Mouse (Mus musculus) kidney, embryonic 16.5 days (tissue): ENCODE measurements at regions not wholly inside any gene's neighbourhood (a gene's known extent, or its start where the extent isn't known, plus 50 kb on each side); places are given as distances from the start of the nearest gene placed in this dataset.
"Not testable (repeated sequence)": the region's sequence is repeated elsewhere in the genome, so short reads cannot be mapped to it uniquely, and the experiment has no call there.

Experiments used
- ATAC-seq: fragments of 200-750 bp; cut with Nextera tagmentation; 2 replicates; pipeline ENCODE4 v1.8.0; 2017; ENCODE audit warnings: moderate TSS enrichment; ENCODE audit not compliant: low FRiP score, low TSS enrichment
- H3K27ac ChIP-seq: fragments of 300-500 bp; sonication (generic); 2 replicates; pipeline ENCODE4 v1.5.1; 2014; ENCODE audit warnings: low read length
- H3K27me3 ChIP-seq: fragments of 300-500 bp; sonication (generic); 2 replicates; pipeline ENCODE4 v1.6.1; 2014; ENCODE audit warnings: low read length, control low read depth, mixed read lengths; ENCODE audit not compliant: insufficient read depth
- H3K36me3 ChIP-seq: fragments of 300-500 bp; sonication (generic); 2 replicates; pipeline ENCODE4 v1.6.1; 2014; ENCODE audit warnings: low read length, control low read depth, mixed read lengths; ENCODE audit not compliant: insufficient read depth
- H3K4me1 ChIP-seq: fragments of 300-500 bp; sonication (generic); 2 replicates; pipeline ENCODE4 v1.6.1; 2014; ENCODE audit warnings: low read length, control low read depth, mixed read lengths; ENCODE audit not compliant: insufficient read depth
- H3K4me2 ChIP-seq: fragments of 300-500 bp; sonication (generic); replicated peaks from 2 replicates; pipeline ENCODE4 v1.6.1; 2014; ENCODE audit warnings: low read depth, low read length
- H3K4me3 ChIP-seq: fragments of 300-500 bp; sonication (generic); 2 replicates; pipeline ENCODE4 v1.5.1; 2014; ENCODE audit warnings: mild to moderate bottlenecking, low read length
- H3K9ac ChIP-seq: fragments of 300-500 bp; sonication (generic); replicated peaks from 2 replicates; pipeline ENCODE4 v1.6.1; 2014; ENCODE audit warnings: low read length
- H3K9me3 ChIP-seq: fragments of 300-500 bp; sonication (generic); 2 replicates; pipeline ENCODE4 v1.6.1; 2016; ENCODE audit warnings: low read length, control low read depth
- WGBS: fragments of 180-500 bp; shearing (Covaris S2); extraction: QIAGEN DNeasy Blood & Tissue Kit; methylation state at CpG from one replicate; pipeline ENCODE4 v1.1.7; 2014; 5-methylcytosine and 5-hydroxymethylcytosine counted together

GRCm38 (mm10) chr7:75398480-75398879 lies 56.9 kb upstream of the Akap13 start:
- H3K4me3 ChIP-seq, H3K36me3 ChIP-seq, ATAC-seq, H3K9me3 ChIP-seq, H3K27ac ChIP-seq, H3K9ac ChIP-seq, H3K27me3 ChIP-seq, H3K4me2 ChIP-seq: not testable (repeated sequence)
- peaks cover 22% of the 10 kb centered on the region; the same call in 1 of the 2 replicates for H3K4me1 ChIP-seq
- WGBS, result 90% methylated on average over 2 of the region's 2 CpGs

DNA sequence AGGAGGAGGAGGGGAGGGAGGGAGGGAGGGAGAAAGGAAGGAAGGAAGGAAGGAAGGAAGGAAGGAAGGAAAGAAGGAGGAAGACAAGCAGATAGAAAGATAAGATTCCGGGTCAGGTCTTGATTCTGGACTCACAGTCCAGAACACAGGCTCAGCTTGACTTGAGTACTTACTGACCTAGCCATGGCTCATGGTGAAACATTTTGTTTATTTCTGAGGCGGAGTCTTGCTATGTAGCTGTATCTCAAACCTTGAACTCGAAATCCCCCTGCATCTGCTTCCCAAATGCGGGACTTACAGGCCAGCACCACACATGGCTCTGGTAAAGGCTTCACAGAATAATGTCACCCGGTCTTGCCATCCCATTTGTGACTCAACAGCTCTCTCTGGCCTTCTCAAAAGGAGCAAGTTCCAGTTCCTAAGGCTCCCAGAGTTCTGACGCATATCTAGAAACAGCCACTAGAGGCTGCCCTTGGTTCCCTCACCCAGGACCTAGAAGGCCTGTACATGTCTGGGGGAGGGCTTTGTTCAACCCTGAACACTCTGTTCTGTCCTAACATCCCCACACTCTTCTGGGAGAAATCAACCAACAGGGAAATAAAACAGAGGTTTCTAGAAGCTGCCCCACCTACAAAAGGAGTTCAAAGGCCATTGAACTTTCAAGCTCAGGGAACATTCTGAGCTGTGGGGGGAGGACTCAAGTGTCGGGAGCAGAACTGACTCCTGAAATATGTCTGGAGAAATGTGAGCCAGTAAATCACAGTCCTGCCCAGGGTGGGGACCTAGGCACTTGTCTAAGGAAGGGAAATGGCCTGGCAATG lies 56.2 kb upstream of the Akap13 start:
- no peak overlapping the region for H3K9ac ChIP-seq
- 42% methylated on average over 7 of the region's 7 CpGs for WGBS
- no peaks in the 10 kb centered on the region for H3K36me3 ChIP-seq
- ATAC-seq, result peak; percentile 93
- H3K27ac ChIP-seq, result peak overlapping the region; percentile 18; the same call in 1 of the 2 replicates
- H3K4me2 ChIP-seq, result no peak overlapping the region
- H3K27me3 ChIP-seq, result no peaks in the 10 kb centered on the region
- no peaks in the 10 kb centered on the region for H3K9me3 ChIP-seq
- H3K4me3 ChIP-seq, result no peak overlapping the region
- H3K4me1 ChIP-seq, result peaks cover 22% of the 10 kb centered on the region; the same call in 1 of the 2 replicates

DNA sequence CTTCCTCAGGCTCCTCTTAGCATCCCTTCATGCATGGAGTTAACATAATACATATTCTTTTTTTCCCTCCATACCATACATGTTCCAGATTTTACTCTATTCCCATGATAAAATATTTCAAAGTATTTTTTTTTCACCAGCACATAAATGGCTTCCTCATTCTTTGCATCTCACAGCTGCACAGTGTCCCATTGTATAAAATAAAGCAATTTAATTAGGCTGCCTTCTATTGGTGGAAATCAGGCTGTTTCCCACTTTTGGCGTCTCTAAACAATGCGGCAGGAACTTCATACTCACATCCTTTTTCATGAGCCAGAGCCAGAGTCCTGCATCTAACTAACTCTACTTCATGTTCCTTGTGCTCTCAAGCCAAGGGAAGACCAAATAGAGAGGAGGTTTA lies 54.9 kb upstream of the Akap13 start:
- H3K4me1 ChIP-seq, result peaks cover 22% of the 10 kb centered on the region; the same call in 1 of the 2 replicates
- no peaks in the 10 kb centered on the region for H3K36me3 ChIP-seq
- H3K4me3 ChIP-seq, result no peak overlapping the region
- no peak overlapping the region for H3K9ac ChIP-seq
- no peak overlapping the region for H3K27ac ChIP-seq
- no peak for ATAC-seq
- H3K9me3 ChIP-seq, result no peaks in the 10 kb centered on the region
- H3K4me2 ChIP-seq, result no peak overlapping the region
- 64% methylated on average over 2 of the region's 2 CpGs for WGBS
- no peaks in the 10 kb centered on the region for H3K27me3 ChIP-seq

- Histone ChIP-seq H3K4me1 (peaks cover 4% of the 10 kb centered on the region; the same call in 1 of the 2 replicates), H3K4me3 (no peak overlapping the region), H3K9ac (no peak overlapping the region), H3K4me2 (no peak overlapping the region), H3K36me3 (no peaks in the 10 kb centered on the region), H3K27ac (no peak overlapping the region), H3K27me3 (no peaks in the 10 kb centered on the region), H3K9me3 (no peaks in the 10 kb centered on the region)
- WGBS, result 72% methylated on average over 3 of the region's 3 CpGs
- no peak for ATAC-seq
Observed at GRCm38 (mm10) chr7:75404955-75405354, 50.4 kb upstream of the Akap13 start.
